Mouse (Mus musculus): ENCODE results near the gene 2810408A11Rik.

GRCm38 (mm10) chr11:69908645-69909044, 7.9 kb upstream of the 2810408A11Rik start:
- no peak for TF ChIP-seq CTCF (IDR thresholded peaks at IDR 0.05; ENCODE audit: borderline replicate concordance, extremely low read depth, insufficient read depth, insufficient read length)
- no peak for TF ChIP-seq POLR2A (IDR thresholded peaks at IDR 0.05; ENCODE audit: borderline replicate concordance, extremely low read depth, insufficient read depth, insufficient read length, poor library complexity, severe bottlenecking)
